Mouse (Mus musculus) brown adipose tissue, adult 24 weeks (tissue): ENCODE measurements around the gene Dtx3l. TPM values are rescaled to one million over a fixed set of nuclear protein-coding genes. Genes with fewer than 3 reads are reported as not detected.

Experiments used
- polyA plus RNA-seq: library from polyadenylated mRNA; stranded (reverse); fragments of >200 nt; gene quantifications from 2 replicates; pipeline ENCODE4 v1.2.4, GENCODE M21; 2012; ENCODE audit not compliant: missing spikeins, insufficient read depth, insufficient read length

Dtx3l gene
- polyA plus RNA-seq, 1 experiment = 6.3 TPM

Other genes with a start within 250 kb of the Dtx3l start
- 12.8 and 15.6 TPM in 2 replicates for gene Dirc2, start 169.8 kb downstream of the Dtx3l start, polyA plus RNA-seq
- gene Hspbap1, start 168.8 kb downstream of the Dtx3l start, polyA plus RNA-seq = 1.5 and 3.1 TPM in 2 replicates
- 4.6 and 5.4 TPM in 2 replicates for gene Parp14, start 67.6 kb downstream of the Dtx3l start, polyA plus RNA-seq
- 11.6 and 15.7 TPM in 2 replicates for gene Parp9, start 681 bp downstream of the Dtx3l start, polyA plus RNA-seq
- gene Kpna1, start 39.6 kb upstream of the Dtx3l start, polyA plus RNA-seq = 20.4 and 28.2 TPM in 2 replicates
- gene Wdr5b, start 102.0 kb upstream of the Dtx3l start, polyA plus RNA-seq = 3.3 and 4.1 TPM in 2 replicates
- gene Fam162a, start 132.4 kb upstream of the Dtx3l start, polyA plus RNA-seq = 372 and 403 TPM in 2 replicates
- 79.2 and 93.0 TPM in 2 replicates for gene Ccdc58, start 132.5 kb upstream of the Dtx3l start, polyA plus RNA-seq
- not detected in 2 replicates for gene Csta1, start 192.1 kb upstream of the Dtx3l start, polyA plus RNA-seq
- gene Stfa2l1, start 217.7 kb upstream of the Dtx3l start, polyA plus RNA-seq = not detected in 2 replicates
- gene Gm5483, start 245.1 kb upstream of the Dtx3l start, polyA plus RNA-seq = not detected in 2 replicates